Mouse (Mus musculus) cortical plate, adult 2 months (tissue): ENCODE data around the gene Ufc1.

ENCODE experiments used
- CTCF ChIP-seq: fragments of 200-500 bp; IDR thresholded peaks from 2 replicates; pipeline ENCODE4 v1.5.1; 2011; ENCODE audit warnings: mild to moderate bottlenecking, control low read depth, low read length; ENCODE audit not compliant: insufficient read depth; ENCODE audit errors: extremely low read depth
- POLR2A ChIP-seq: fragments of 200-500 bp; IDR thresholded peaks from 2 replicates; pipeline ENCODE4 v1.6.1; 2011; ENCODE audit warnings: mild to moderate bottlenecking, low read length, control low read depth; ENCODE audit not compliant: insufficient read depth; ENCODE audit errors: extremely low read depth

DNA sequence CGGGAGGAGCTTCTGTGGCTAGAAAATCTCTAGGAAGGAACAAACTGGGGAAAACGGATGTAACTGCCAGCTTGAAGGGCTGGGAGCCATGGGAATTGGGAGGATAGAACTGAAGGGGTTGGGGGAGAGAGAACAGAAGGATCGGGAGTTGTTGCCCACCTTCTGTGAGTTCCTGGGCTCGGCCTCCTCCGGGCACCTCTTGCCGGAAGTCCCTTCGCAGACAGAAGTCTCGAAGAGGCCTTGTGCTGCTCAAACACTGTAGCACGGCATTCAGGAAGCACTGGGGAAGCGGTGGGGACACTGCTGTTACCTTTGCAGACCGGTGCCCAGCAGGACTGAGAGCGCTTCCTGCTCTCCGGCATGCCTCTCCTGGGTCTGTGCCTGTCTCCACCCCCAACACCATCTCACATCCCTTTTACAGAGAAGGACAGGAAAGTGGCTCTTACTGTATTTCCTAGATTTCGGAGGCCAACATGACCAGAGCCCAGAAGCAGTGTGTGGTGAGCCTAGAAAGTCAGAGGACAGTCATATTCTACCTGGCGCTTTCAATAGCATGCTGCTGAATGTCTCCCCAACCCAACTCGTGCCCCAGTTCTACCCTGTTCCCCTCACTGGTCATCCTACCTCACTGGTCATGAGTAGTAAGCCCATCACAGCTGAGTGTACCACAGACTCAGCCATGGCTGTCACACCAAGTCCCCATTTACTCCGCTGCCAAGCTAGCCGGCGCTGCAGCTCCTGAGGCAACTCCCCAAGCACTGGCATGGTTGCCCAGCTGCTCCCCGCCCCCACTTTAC is 9.5 kb downstream of the Ufc1 start:
- TF ChIP-seq CTCF (no peak), POLR2A (no peak; the same call in 1 of the 2 replicates)
